Mouse (Mus musculus): ENCODE data around the gene Enpp6.

The Enpp6 gene

GRCm38 (mm10) chr8:47061105-47061720 is 74.5 kb downstream of the Enpp6 start:
- no peak for DNase-seq (ENCODE audit: low spot score)

GRCm38 (mm10) chr8:47067121-47067520 is 80.4 kb downstream of the Enpp6 start:
- no peak for DNase-seq (ENCODE audit: low spot score)

GRCm38 (mm10) chr8:47069634-47070033 is 82.9 kb downstream of the Enpp6 start:
- no peak for DNase-seq (ENCODE audit: low spot score)

- DNase-seq (ENCODE audit: low spot score) = no peak
Observed at GRCm38 (mm10) chr8:47072001-47072400, 85.3 kb downstream of the Enpp6 start.

- DNase-seq (ENCODE audit: low spot score) = no peak
Observed at GRCm38 (mm10) chr8:47075941-47076555, 89.4 kb downstream of the Enpp6 start.

- no peak for DNase-seq (ENCODE audit: low spot score)
Observed at GRCm38 (mm10) chr8:47080037-47080436, 93.3 kb downstream of the Enpp6 start.

- no peak for DNase-seq (ENCODE audit: low spot score)
Observed at GRCm38 (mm10) chr8:47082201-47083027, 95.7 kb downstream of the Enpp6 start.

GRCm38 (mm10) chr8:47090021-47090420 is 103.3 kb downstream of the Enpp6 start:
- DNase-seq (ENCODE audit: low spot score) = no peak

GRCm38 (mm10) chr8:47105617-47106016 is 118.9 kb downstream of the Enpp6 start:
- no peak for DNase-seq (ENCODE audit: low spot score)

GRCm38 (mm10) chr8:47114133-47114796 is 127.6 kb downstream of the Enpp6 start:
- DNase-seq (ENCODE audit: low spot score) = no peak

GRCm38 (mm10) chr8:47117336-47117735 is 130.6 kb downstream of the Enpp6 start:
- DNase-seq (ENCODE audit: low spot score) = no peak

GRCm38 (mm10) chr8:47119895-47120294 is 133.2 kb downstream of the Enpp6 start:
- no peak for DNase-seq (ENCODE audit: low spot score)

GRCm38 (mm10) chr8:47128859-47129258 is 142.2 kb downstream of the Enpp6 start:
- no peak for DNase-seq (ENCODE audit: low spot score)

- no peak for DNase-seq (ENCODE audit: low spot score)
Observed at GRCm38 (mm10) chr8:47133381-47133780, 146.7 kb downstream of the Enpp6 start.

GRCm38 (mm10) chr8:47134736-47135135 is 148.0 kb downstream of the Enpp6 start:
- no peak for DNase-seq (ENCODE audit: low spot score)

GRCm38 (mm10) chr8:47135586-47135985 is 148.9 kb downstream of the Enpp6 start:
- no peak for DNase-seq (ENCODE audit: low spot score)

GRCm38 (mm10) chr8:47136047-47136446 is 149.4 kb downstream of the Enpp6 start:
- no peak for DNase-seq (ENCODE audit: low spot score)

- no peak for DNase-seq (ENCODE audit: low spot score)
Observed at GRCm38 (mm10) chr8:47145258-47145657, 158.6 kb downstream of the Enpp6 start.

Data from c-Kit-positive CD71-positive TER-119-positive erythroid progenitor cells, embryonic 14.5 days (primary cell).